Mouse (Mus musculus) heart, embryonic 16.5 days (tissue): ENCODE measurements around the gene Adgra1. TPM values are rescaled to one million over a fixed set of nuclear protein-coding genes. Genes with fewer than 3 reads are reported as not detected.
A peak's percentile ranks its signal among the peaks of the same experiment; 100 is the strongest.

Experiments used
- ATAC-seq: fragments of 200-750 bp; cut with Nextera tagmentation; replicated peaks from 2 replicates; pipeline ENCODE4 v1.8.0; 2017; ENCODE audit warnings: moderate number of reproducible peaks; ENCODE audit not compliant: insufficient read depth, low FRiP score; ENCODE audit errors: extremely low read depth
- H3K27ac ChIP-seq: fragments of 300-500 bp; sonication (generic); 2 replicates; pipeline ENCODE4 v1.5.1; 2014; ENCODE audit warnings: mild to moderate bottlenecking, low read length, control low read depth, moderate library complexity
- H3K27me3 ChIP-seq: fragments of 300-500 bp; sonication (generic); 2 replicates; pipeline ENCODE4 v1.6.1; 2014; ENCODE audit warnings: low read length, mixed read lengths; ENCODE audit not compliant: control insufficient read depth, insufficient read depth
- H3K36me3 ChIP-seq: fragments of 300-500 bp; sonication (generic); 2 replicates; pipeline ENCODE4 v1.6.1; 2014; ENCODE audit not compliant: control insufficient read depth, insufficient read depth
- H3K4me1 ChIP-seq: fragments of 300-500 bp; sonication (generic); 2 replicates; pipeline ENCODE4 v1.6.1; 2014; ENCODE audit warnings: low read length, mixed read lengths; ENCODE audit not compliant: control insufficient read depth, insufficient read depth
- H3K4me2 ChIP-seq: fragments of 300-500 bp; sonication (generic); 2 replicates; pipeline ENCODE4 v1.6.1; 2014; ENCODE audit warnings: low read depth, mild to moderate bottlenecking, control low read depth, low read length
- H3K4me3 ChIP-seq: fragments of 300-500 bp; sonication (generic); 2 replicates; pipeline ENCODE4 v1.5.1; 2014; ENCODE audit warnings: mild to moderate bottlenecking, control low read depth, low read length
- H3K9ac ChIP-seq: fragments of 300-500 bp; sonication (generic); 2 replicates; pipeline ENCODE4 v1.6.1; 2014; ENCODE audit warnings: low read length, control low read depth
- H3K9me3 ChIP-seq: fragments of 300-500 bp; sonication (generic); replicated peaks from 2 replicates; pipeline ENCODE4 v1.6.1; 2016; ENCODE audit warnings: low read length; ENCODE audit not compliant: control insufficient read depth
- WGBS: fragments of 180-500 bp; shearing (Covaris S2); extraction: QIAGEN DNeasy Blood & Tissue Kit; methylation state at CpG from one replicate; pipeline ENCODE4 v1.1.7; 2014; 5-methylcytosine and 5-hydroxymethylcytosine counted together
- polyA plus RNA-seq: library from polyadenylated mRNA; unstranded; fragments of >200 nt; fragmentation: Nextera tagmentation; extraction: Ambion mirVana; gene quantifications from 2 replicates; pipeline ENCODE4 v1.2.1, GENCODE M21; 2015

The Adgra1 gene
- polyA plus RNA-seq, 1 experiment from 2014 or later: not detected

- H3K4me2 ChIP-seq: no peak overlapping the region
- H3K9ac ChIP-seq: no peak overlapping the region
- 81% methylated on average over 7 of the region's 7 CpGs for WGBS
- peaks cover 6% of the 10 kb centered on the region for H3K9me3 ChIP-seq
- H3K27me3 ChIP-seq: no peaks in the 10 kb centered on the region
- no peaks in the 10 kb centered on the region for H3K36me3 ChIP-seq
- ATAC-seq: no peak
- no peak overlapping the region for H3K27ac ChIP-seq
- no peak overlapping the region for H3K4me3 ChIP-seq
- H3K4me1 ChIP-seq: no peaks in the 10 kb centered on the region
Observed at GRCm38 (mm10) chr7:139811706-139812105, 22.3 kb upstream of the Adgra1 start.

- Histone ChIP-seq H3K27ac (no peak overlapping the region), H3K4me2 (no peak overlapping the region), H3K9ac (no peak overlapping the region), H3K4me3 (no peak overlapping the region), H3K27me3 (no peaks in the 10 kb centered on the region), H3K36me3 (no peaks in the 10 kb centered on the region), H3K4me1 (no peaks in the 10 kb centered on the region), H3K9me3 (peaks cover 6% of the 10 kb centered on the region)
- 72% methylated on average over 6 of the region's 6 CpGs for WGBS
- no peak for ATAC-seq
Observed at GRCm38 (mm10) chr7:139813577-139814207, 20.3 kb upstream of the Adgra1 start.

- WGBS: 59% methylated on average over 12 of the region's 12 CpGs
- Histone ChIP-seq H3K36me3 (no peaks in the 10 kb centered on the region), H3K9me3 (no peaks in the 10 kb centered on the region), H3K4me1 (no peaks in the 10 kb centered on the region), H3K4me3 (no peak overlapping the region), H3K9ac (no peak overlapping the region), H3K27me3 (no peaks in the 10 kb centered on the region), H3K4me2 (no peak overlapping the region), H3K27ac (no peak overlapping the region)
- ATAC-seq: no peak
Observed at GRCm38 (mm10) chr7:139822301-139823010, 11.5 kb upstream of the Adgra1 start.

DNA sequence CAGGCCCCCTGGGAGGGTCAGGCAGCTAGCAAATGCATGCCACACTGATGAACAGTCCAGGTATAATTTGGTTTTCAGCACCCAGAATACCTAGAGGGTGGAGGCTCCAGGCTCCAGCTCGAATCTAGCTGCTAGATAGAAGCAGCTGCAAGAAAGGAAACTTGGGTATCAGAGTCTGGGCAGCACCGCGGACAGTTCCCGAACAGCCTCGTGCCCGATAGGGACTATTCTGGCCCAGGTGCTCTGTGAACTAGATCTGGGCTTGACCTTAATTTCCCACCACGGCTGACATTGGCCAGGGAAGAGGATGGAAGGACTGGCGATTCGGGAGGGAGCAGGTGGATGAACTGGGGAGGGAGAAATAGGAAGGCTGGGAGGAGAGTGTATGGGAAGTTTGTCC lies 6.3 kb upstream of the Adgra1 start:
- H3K4me3 ChIP-seq: no peak overlapping the region
- no peaks in the 10 kb centered on the region for H3K9me3 ChIP-seq
- WGBS: 14% methylated on average over 9 of the region's 9 CpGs
- no peaks in the 10 kb centered on the region for H3K4me1 ChIP-seq
- H3K27ac ChIP-seq: no peak overlapping the region
- no peaks in the 10 kb centered on the region for H3K36me3 ChIP-seq
- H3K27me3 ChIP-seq: peaks cover 17% of the 10 kb centered on the region
- no peak overlapping the region for H3K4me2 ChIP-seq
- ATAC-seq: no peak
- no peak overlapping the region for H3K9ac ChIP-seq

DNA sequence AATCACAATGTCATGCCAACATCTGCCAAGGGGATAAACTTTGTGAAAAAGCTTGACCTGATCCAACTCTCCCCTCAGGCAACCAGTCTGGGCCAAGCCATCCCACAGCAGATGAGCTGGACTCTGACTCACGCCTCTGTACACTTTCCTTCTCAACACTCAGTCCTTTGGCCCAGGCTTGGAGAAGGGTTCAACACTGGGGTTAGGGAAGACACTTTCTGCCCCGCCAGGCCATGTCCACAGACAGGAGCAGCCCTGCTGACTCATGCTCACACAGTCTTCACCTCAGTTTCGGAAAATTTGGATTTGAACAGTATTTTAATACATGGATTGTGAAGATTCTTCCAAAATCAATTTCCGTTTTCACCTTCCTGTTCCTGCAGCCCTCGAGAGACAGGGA lies 442 bp upstream of the Adgra1 start:
- Histone ChIP-seq H3K36me3 (no peaks in the 10 kb centered on the region), H3K4me2 (peak overlapping the region; percentile 49), H3K27me3 (peaks cover 49% of the 10 kb centered on the region), H3K9me3 (no peaks in the 10 kb centered on the region), H3K9ac (no peak overlapping the region), H3K4me1 (no peaks in the 10 kb centered on the region), H3K27ac (no peak overlapping the region), H3K4me3 (peak overlapping the region; percentile 35)
- no peak for ATAC-seq
- WGBS: 30% methylated on average over 5 of the region's 5 CpGs

DNA sequence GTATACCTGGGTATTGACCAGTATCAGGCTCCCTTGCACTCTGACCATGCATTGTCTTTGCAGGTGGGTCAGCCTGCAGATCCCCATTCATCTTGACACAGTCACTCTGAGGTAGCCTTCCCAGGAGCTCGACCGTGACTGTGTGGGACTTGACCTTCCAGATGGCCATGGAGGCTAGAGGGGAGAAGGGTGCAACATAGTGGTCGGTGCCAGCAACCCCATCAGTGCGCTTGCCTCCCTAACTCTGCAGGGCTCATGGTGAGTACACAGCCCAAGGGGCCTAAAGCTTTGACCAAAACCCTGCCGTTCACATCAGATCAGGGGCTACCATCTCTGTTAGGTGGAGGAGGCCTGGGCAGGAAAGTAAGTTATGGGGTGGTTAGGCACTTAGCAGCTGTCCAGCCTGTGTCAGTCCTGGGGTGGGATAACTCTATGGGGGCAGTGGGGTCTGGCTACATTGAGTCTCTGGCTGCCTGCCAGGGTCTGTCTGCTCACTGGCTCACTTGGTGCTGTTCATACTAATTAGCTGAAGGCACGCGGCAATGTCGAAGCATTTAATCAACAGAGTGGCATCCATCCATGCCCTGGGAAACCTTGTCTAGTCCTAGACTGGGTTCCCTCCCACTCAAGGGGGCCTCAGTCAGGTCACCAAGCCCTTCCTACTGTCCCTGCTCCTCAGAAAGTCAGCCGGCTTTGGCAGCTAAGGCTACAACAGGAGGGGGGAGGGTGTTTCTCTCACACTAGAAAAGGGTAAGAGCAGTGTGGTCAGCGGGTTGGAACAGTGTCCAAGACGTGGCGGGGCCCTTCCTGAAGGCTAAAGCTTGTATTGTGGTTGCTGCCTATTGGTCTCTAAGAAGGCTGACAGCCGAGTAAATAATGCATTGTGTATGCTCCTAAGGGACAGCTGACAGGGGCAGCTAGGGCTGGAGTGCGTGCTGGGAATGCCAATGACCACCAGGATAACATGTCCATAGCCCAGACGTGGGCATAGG lies 1.5 kb downstream of the Adgra1 start:
- Histone ChIP-seq H3K4me3 (no peak overlapping the region), H3K4me2 (no peak overlapping the region), H3K27ac (no peak overlapping the region), H3K36me3 (no peaks in the 10 kb centered on the region), H3K9ac (no peak overlapping the region), H3K4me1 (no peaks in the 10 kb centered on the region), H3K27me3 (peaks cover 48% of the 10 kb centered on the region), H3K9me3 (no peaks in the 10 kb centered on the region)
- no peak for ATAC-seq
- WGBS: 70% methylated on average over 15 of the region's 15 CpGs

GRCm38 (mm10) chr7:139840443-139841168 lies 6.6 kb downstream of the Adgra1 start:
- Histone ChIP-seq H3K9ac (no peak overlapping the region), H3K27me3 (peaks cover 12% of the 10 kb centered on the region; the same call in 1 of the 2 replicates), H3K4me1 (no peaks in the 10 kb centered on the region), H3K36me3 (no peaks in the 10 kb centered on the region), H3K4me2 (no peak overlapping the region), H3K4me3 (no peak overlapping the region), H3K27ac (no peak overlapping the region), H3K9me3 (peaks cover 3% of the 10 kb centered on the region; the same call in 1 of the 2 replicates)
- no peak for ATAC-seq
- WGBS: 76% methylated on average over 11 of the region's 11 CpGs

DNA sequence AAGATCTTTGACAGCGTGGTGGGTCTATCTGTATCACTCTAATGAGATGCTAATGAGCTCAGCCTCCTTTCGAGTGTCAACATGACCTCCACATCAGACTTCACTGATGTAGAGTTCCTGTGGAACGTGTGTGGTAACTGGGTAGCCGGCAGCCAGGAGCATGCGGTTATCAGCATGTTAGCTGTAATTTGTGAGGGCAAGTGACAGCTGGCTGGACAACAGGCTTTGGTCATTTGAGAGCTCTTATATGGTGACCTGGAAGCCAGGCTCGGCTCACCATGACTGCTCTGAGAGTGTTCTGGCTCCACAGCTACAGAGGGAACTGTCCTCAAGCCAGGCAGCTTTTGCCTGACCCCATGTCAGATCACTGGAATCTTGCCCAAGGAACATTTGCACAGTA lies 8.4 kb downstream of the Adgra1 start:
- Histone ChIP-seq H3K27ac (no peak overlapping the region), H3K4me2 (no peak overlapping the region), H3K9ac (no peak overlapping the region), H3K9me3 (peaks cover 3% of the 10 kb centered on the region; the same call in 1 of the 2 replicates), H3K4me1 (no peaks in the 10 kb centered on the region), H3K36me3 (no peaks in the 10 kb centered on the region), H3K27me3 (0 out of 2 replicates have a peak, but pooled peaks cover 6% of the 10 kb centered on the region), H3K4me3 (no peak overlapping the region)
- ATAC-seq: no peak
- WGBS: 48% methylated on average over 6 of the region's 6 CpGs
